Mouse (Mus musculus) midbrain, embryonic 11.5 days (tissue): ENCODE data around the gene Crtc1. TPM values are rescaled to one million over a fixed set of nuclear protein-coding genes. Genes with fewer than 3 reads are reported as not detected.
A peak's percentile ranks its signal among the peaks of the same experiment; 100 is the strongest.

ENCODE experiments used
- ATAC-seq: fragments of 200-750 bp; cut with Nextera tagmentation; 2 replicates; pipeline ENCODE4 v1.8.0; 2017; ENCODE audit warnings: moderate TSS enrichment, moderate library complexity; ENCODE audit not compliant: low FRiP score
- DNase-seq: peaks from one replicate; pipeline ENCODE4 v3.0.0; 2015; ENCODE audit warnings: low spot score; ENCODE audit errors: missing footprints
- H3K27ac ChIP-seq: fragments of 300-500 bp; sonication (generic); 2 replicates; pipeline ENCODE4 v1.5.1; 2014; ENCODE audit warnings: low read depth, low read length
- H3K27me3 ChIP-seq: fragments of 300-500 bp; sonication (generic); 2 replicates; pipeline ENCODE4 v1.6.1; 2014; ENCODE audit warnings: mild to moderate bottlenecking, low read length, moderate library complexity, mixed read lengths; ENCODE audit not compliant: control insufficient read depth, insufficient read depth
- H3K36me3 ChIP-seq: fragments of 300-500 bp; sonication (generic); 2 replicates; pipeline ENCODE4 v1.6.1; 2014; ENCODE audit warnings: mild to moderate bottlenecking, low read length, moderate library complexity, mixed read lengths; ENCODE audit not compliant: control insufficient read depth, insufficient read depth
- H3K4me1 ChIP-seq: fragments of 300-500 bp; sonication (generic); 2 replicates; pipeline ENCODE4 v1.6.1; 2014; ENCODE audit warnings: low read length; ENCODE audit not compliant: control insufficient read depth, insufficient read depth
- H3K4me2 ChIP-seq: fragments of 300-500 bp; sonication (generic); 2 replicates; pipeline ENCODE4 v1.6.1; 2014; ENCODE audit warnings: mild to moderate bottlenecking, moderate library complexity
- H3K4me3 ChIP-seq: fragments of 300-500 bp; sonication (generic); 2 replicates; pipeline ENCODE4 v1.5.1; 2014; ENCODE audit warnings: low read depth, low read length
- H3K9ac ChIP-seq: fragments of 300-500 bp; sonication (generic); 2 replicates; pipeline ENCODE4 v1.6.1; 2014; ENCODE audit warnings: low read length
- H3K9me3 ChIP-seq: fragments of 300-500 bp; sonication (generic); 2 replicates; pipeline ENCODE4 v1.6.1; 2016; ENCODE audit warnings: low read length; ENCODE audit not compliant: control insufficient read depth
- WGBS: fragments of 180-500 bp; shearing (Covaris S2); extraction: QIAGEN DNeasy Blood & Tissue Kit; methylation state at CpG from one replicate; pipeline ENCODE4 v1.1.7; 2014; 5-methylcytosine and 5-hydroxymethylcytosine counted together
- polyA plus RNA-seq: library from polyadenylated mRNA; unstranded; fragments of >200 nt; fragmentation: Nextera tagmentation; extraction: Ambion mirVana; gene quantifications from 2 replicates; pipeline ENCODE4 v1.2.1, GENCODE M21; 2014

Crtc1 gene
- polyA plus RNA-seq, 1 experiment from 2014 or later = 11.8 TPM

DNA sequence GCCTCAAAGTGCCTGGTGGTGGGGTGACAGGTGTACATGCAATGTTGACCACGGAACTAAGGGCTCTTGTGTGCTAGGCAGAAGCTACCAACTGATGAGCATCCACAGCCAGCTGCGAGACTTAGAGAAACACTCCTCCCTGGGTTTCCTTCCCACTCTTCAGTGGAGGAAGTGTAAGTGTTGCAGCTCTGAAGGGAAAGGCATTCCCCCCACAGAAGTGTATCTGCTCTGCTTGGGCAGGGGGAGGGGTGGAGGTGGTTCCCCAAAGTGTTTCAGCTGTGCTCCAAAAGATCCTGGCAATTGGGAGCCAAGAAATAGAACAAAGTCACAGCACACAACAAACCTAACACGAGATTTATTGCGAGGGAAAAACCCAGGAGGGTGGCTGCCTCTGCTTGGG, 85.4 kb downstream of the Crtc1 start:
- WGBS = 72% methylated on average over 4 of the region's 4 CpGs
- no peaks in the 10 kb centered on the region for H3K27me3 ChIP-seq
- H3K4me2 ChIP-seq = peak overlapping the region; percentile 64
- peaks cover 25% of the 10 kb centered on the region for H3K4me1 ChIP-seq
- DNase-seq = no peak
- H3K36me3 ChIP-seq = no peaks in the 10 kb centered on the region
- no peak for ATAC-seq
- no peaks in the 10 kb centered on the region for H3K9me3 ChIP-seq
- H3K9ac ChIP-seq = peak overlapping the region; percentile 67
- peak overlapping the region; percentile 44 for H3K27ac ChIP-seq
- peak overlapping the region; percentile 98 for H3K4me3 ChIP-seq

DNA sequence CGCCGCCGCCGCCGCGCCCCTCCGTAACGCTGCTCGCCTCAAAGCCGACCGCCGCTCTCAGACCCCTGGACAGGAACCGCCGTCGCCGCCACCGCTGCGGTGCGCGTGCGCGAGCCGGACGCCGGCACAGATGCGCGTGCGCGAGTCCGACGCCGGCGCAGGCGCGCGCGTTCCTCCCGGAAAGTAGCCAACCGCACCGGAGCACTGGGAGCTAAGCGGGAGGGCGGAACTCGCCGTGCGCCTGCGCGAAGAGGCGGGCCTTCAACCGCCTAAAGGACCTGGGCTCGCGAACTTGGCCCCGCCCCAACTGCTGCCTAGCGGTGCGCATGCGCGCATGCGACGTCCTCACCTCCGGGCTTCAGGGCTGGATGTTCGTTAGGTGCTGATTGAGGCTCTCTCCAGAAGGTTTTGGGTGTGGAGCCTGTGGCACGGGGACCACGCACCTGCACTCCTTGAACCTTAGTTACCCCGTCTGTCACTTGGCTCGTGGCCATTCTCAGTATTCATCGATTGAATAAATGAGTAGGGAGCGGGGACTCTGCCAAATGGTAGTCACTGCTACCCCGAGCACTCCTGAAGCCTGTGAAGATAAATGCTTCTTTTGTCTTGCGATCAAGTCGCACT, 86.1 kb downstream of the Crtc1 start, which contains the start of gene Upf1:
TSS of gene Upf1 (minus strand) at position 85 of the 624 bp plus-strand sequence.
- Histone ChIP-seq H3K4me1 (peaks cover 29% of the 10 kb centered on the region), H3K27ac (peak within 1 kb of the TSS; percentile 47), H3K27me3 (no peaks in the 10 kb centered on the region), H3K4me2 (peak within 1 kb of the TSS; percentile 100), H3K4me3 (peak within 1 kb of the TSS; percentile 98), H3K9me3 (no peaks in the 10 kb centered on the region), H3K9ac (peak within 1 kb of the TSS; percentile 97), H3K36me3 (peaks cover 1% of the 10 kb centered on the region; the same call in 1 of the 2 replicates)
- under 1% methylated on average over 56 of the region's 69 CpGs for WGBS
- ATAC-seq = peak; percentile 91
- peak; percentile 100 for DNase-seq

DNA sequence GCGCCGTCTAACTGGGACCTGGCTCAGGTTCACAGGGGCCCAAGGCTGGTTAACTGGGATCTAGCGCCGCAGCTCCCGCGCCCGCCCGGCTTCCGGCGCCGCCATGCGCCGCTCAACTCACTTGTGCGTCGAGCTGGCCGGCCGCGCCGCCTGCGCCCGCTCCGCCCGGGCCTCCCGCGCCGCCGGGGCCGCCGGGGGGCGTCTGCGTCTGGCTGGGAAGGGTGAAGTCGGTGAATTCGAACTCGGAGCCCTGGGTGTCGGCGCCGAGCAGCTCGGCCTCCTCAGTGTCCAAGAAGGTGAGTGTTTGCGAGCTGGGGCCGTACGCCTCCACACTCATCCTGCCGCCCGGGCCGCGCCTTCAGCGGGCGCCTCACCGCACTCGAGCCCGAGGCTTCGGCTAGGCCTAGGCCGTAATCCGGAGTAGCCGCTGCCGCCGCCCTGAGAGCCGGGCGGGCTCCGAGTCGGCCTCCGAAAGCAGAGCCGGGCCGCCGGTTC, 86.7 kb downstream of the Crtc1 start:
- ATAC-seq = peak; percentile 64
- peak; percentile 95 for DNase-seq
- Histone ChIP-seq H3K4me3 (peak overlapping the region; percentile 98), H3K4me2 (peak overlapping the region; percentile 100), H3K27ac (peak overlapping the region; percentile 47), H3K9me3 (no peaks in the 10 kb centered on the region), H3K27me3 (no peaks in the 10 kb centered on the region), H3K36me3 (peaks cover 4% of the 10 kb centered on the region; the same call in 1 of the 2 replicates), H3K4me1 (peaks cover 29% of the 10 kb centered on the region), H3K9ac (peak overlapping the region; percentile 97)
- under 1% methylated on average over 50 of the region's 64 CpGs for WGBS

DNA sequence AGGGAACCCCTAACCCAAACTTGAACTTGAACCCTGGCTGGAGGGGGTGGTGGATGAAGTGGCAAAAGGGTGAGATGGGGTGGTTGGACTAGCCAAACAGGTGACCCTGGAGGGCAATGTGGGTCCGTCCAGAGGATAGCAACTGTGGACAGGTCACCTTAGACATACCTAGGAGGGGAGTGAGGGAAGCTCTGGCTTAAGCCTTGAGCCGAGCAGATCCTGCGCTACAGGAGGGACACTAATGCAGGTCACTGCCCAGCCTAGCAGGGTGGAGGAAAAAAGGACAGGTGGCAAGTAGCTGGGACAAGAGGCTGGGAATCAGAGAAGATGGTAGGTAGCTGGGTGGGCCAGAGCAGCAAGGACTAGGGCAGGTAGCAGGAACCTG, 87.4 kb downstream of the Crtc1 start:
- WGBS = 41% methylated on average over 3 of the region's 3 CpGs
- Histone ChIP-seq H3K4me1 (peaks cover 29% of the 10 kb centered on the region), H3K4me3 (peak overlapping the region; percentile 98), H3K9ac (peak overlapping the region; percentile 97), H3K9me3 (no peaks in the 10 kb centered on the region), H3K36me3 (peaks cover 4% of the 10 kb centered on the region; the same call in 1 of the 2 replicates), H3K4me2 (peak overlapping the region; percentile 100), H3K27me3 (no peaks in the 10 kb centered on the region), H3K27ac (no peak overlapping the region)
- no peak for ATAC-seq
- no peak for DNase-seq

DNA sequence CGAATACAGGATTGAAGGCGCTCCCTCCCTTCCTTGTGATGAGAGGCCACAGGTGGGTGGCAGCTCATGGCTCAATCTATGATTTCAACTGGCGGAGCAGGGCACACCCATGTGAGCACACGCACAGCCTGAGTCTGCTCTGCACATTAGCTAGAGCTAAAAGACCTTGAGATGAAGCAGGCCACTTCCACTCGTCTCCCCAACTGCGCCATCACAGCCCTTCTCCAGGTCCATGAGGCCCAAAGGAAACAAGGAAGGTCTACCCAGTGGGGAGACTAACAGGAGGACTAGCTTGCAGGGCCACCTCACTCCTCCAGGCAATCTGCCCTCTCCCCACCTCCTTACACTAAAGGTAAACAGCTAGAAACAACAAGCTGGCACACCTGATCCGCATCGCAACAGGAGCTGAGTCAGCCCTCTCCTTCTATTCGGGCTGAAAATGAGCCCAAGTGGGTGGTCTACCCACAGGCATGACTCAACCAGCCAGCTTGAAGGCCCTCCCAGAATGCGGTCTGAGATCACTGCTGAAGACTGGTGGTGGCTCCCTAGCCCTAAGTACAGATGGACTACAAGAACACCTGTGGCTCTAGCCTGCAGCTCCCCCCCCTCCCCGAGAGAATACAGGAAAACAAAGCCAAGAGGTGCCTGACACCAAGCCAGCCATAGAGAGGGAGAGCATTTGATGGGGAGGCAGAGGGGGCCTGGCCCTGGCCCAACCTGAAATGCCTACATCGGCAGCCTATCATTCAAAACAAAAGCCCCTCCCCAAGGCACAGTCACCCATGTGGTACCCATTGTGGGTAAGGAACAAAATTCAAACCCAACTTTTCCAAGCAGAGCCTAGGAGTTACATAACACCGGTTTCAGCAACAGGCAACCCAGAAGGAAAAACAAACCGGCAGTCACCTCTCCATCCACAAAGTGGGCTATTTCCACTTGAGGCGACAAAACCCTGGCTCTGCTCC, 88.1 kb downstream of the Crtc1 start:
- Histone ChIP-seq H3K4me3 (peak overlapping the region; percentile 98), H3K9ac (peak overlapping the region; percentile 97), H3K27ac (no peak overlapping the region), H3K36me3 (peaks cover 4% of the 10 kb centered on the region; the same call in 1 of the 2 replicates), H3K4me1 (peaks cover 29% of the 10 kb centered on the region), H3K4me2 (peak overlapping the region; percentile 100), H3K27me3 (no peaks in the 10 kb centered on the region), H3K9me3 (no peaks in the 10 kb centered on the region)
- DNase-seq = no peak
- 68% methylated on average over 15 of the region's 15 CpGs for WGBS
- ATAC-seq = no peak

DNA sequence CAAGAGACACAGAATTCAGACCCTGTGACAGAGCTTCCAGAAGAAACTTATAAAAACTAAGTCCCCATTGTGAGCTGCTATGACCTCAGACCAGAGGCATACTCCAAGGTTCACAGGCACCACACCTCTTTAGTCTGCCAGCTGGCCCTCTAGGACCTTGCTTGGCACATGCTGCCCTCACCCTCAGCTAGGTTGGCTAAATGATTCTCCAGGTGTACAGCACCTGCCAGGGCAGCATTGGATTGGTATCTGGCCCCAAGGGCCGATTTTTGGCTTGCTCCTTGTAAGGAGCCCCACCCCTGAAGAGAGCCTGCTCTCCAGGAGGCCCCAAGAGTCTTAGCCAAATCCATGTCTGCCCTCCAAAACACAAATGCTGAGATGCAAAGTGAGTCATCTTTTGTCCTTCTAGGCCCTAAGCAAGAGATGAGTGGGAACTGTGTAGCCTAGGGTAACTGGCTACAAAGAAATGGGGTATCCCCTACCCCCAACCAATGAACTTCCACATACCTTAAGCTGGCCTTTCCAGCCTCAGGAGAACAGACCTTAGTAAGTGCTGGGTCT, 91.4 kb downstream of the Crtc1 start:
- no peak for ATAC-seq
- Histone ChIP-seq H3K9ac (no peak overlapping the region), H3K36me3 (peaks cover 17% of the 10 kb centered on the region), H3K4me2 (no peak overlapping the region), H3K9me3 (no peaks in the 10 kb centered on the region), H3K4me1 (peaks cover 23% of the 10 kb centered on the region), H3K27me3 (no peaks in the 10 kb centered on the region), H3K27ac (no peak overlapping the region), H3K4me3 (no peak overlapping the region)
- WGBS = 83% methylated on average over 1 of the region's 1 CpGs
- no peak for DNase-seq

DNA sequence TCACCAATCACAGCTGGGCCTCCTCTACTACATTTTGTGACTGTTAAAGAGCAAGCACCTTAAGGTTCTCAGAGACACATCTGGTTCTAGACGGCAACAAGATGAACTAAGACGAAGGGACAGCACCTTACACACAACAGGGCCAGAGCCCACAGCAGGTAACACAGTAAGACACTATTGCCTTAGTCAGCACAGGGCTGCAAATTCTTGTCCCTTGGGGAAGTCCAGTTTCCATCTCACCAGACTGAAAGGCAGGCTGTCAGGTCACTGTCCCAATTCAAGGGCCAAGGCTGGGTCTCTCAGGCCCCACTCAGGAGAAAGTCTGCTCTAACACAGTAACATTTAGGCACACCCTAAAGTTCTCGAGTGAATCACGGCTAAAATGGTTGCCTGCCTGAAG, 91.9 kb downstream of the Crtc1 start:
- no peak overlapping the region for H3K27ac ChIP-seq
- peaks cover 23% of the 10 kb centered on the region for H3K4me1 ChIP-seq
- no peak for DNase-seq
- no peaks in the 10 kb centered on the region for H3K9me3 ChIP-seq
- no peak overlapping the region for H3K9ac ChIP-seq
- peaks cover 21% of the 10 kb centered on the region for H3K36me3 ChIP-seq
- 90% methylated on average over 4 of the region's 4 CpGs for WGBS
- no peak for ATAC-seq
- H3K27me3 ChIP-seq = no peaks in the 10 kb centered on the region
- no peak overlapping the region for H3K4me3 ChIP-seq
- no peak overlapping the region for H3K4me2 ChIP-seq

DNA sequence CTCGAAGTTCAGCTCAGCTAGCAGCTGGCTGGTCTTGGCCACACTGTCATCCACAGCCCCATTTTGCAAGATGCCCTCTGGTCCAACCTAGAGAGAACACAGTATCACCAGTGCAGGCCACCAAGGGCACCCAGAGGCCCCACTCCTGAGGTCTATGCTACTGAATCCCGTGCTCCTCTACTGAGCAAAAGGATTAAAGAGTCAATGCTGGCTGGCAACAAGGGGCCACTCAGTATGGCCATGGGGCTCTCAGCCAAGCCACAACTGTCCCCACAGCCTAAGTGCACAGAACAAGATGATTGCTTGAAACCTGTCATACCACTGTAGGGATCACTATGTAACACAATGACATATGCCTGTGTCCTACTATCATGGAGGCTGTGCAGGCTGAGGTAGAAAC, 95.1 kb downstream of the Crtc1 start:
- Histone ChIP-seq H3K4me3 (no peak overlapping the region), H3K9me3 (no peaks in the 10 kb centered on the region), H3K4me2 (no peak overlapping the region), H3K27ac (no peak overlapping the region), H3K4me1 (peaks cover 4% of the 10 kb centered on the region; the same call in 1 of the 2 replicates), H3K27me3 (no peaks in the 10 kb centered on the region), H3K9ac (no peak overlapping the region), H3K36me3 (peaks cover 33% of the 10 kb centered on the region)
- DNase-seq (no peak), ATAC-seq (no peak)
- 83% methylated on average over 2 of the region's 2 CpGs for WGBS
